Mouse (Mus musculus) MEL (cell line): ENCODE measurements at regions not wholly inside any gene's neighbourhood (a gene's known extent, or its start where the extent isn't known, plus 50 kb on each side); places are given as distances from the start of the nearest gene placed in this dataset.
A peak's percentile ranks its signal among the peaks of the same experiment; 100 is the strongest.

Source experiments
- DNase-seq: peaks from one replicate; pipeline ENCODE4 v3.0.0; 2011; ENCODE audit warnings: low read depth, low spot score
- H3K27ac ChIP-seq: 2 replicates; pipeline ENCODE4 v1.5.1; 2012; ENCODE audit warnings: low read depth, mild to moderate bottlenecking, control low read depth, low read length, moderate library complexity; ENCODE audit not compliant: control insufficient read depth
- H3K27me3 ChIP-seq, 2 experiments: fragments of 150-350 bp in 1 of 2; sonication (generic) in 1 of 2; 2 replicates each; pipeline ENCODE4 v1.6.1; 2012; ENCODE audit warnings: low read length in 2 of 2, mild to moderate bottlenecking in 2 of 2, improper control_type of control experiment in 1 of 2, moderate library complexity in 1 of 2; ENCODE audit not compliant: insufficient read depth in 2 of 2, control insufficient read depth in 1 of 2
- H3K36me3 ChIP-seq, 2 experiments: 2 replicates each; pipeline ENCODE4 v1.6.1; 2012 to 2014; ENCODE audit warnings: low read length in 2 of 2, improper control_type of control experiment in 1 of 2, inconsistent platforms in 1 of 2, mild to moderate bottlenecking in 1 of 2; ENCODE audit not compliant: insufficient read depth in 2 of 2, control insufficient read depth in 1 of 2
- H3K4me1 ChIP-seq, 2 experiments: fragments of 150-350 bp in 1 of 2; sonication (generic) in 1 of 2; 2 replicates each; pipeline ENCODE4 v1.6.1; 2012; ENCODE audit warnings: low read length in 2 of 2, improper control_type of control experiment in 1 of 2, mild to moderate bottlenecking in 1 of 2; ENCODE audit not compliant: insufficient read depth in 2 of 2, control insufficient read depth in 1 of 2
- H3K4me3 ChIP-seq, 2 experiments: fragments of 150-350 bp in 1 of 2; sonication (generic) in 1 of 2; 2 replicates each; pipeline ENCODE4 v1.5.1; 2012; ENCODE audit warnings: low read depth in 2 of 2, low read length in 2 of 2, mild to moderate bottlenecking in 2 of 2, moderate library complexity in 2 of 2, control low read depth in 1 of 2, improper control_type of control experiment in 1 of 2; ENCODE audit not compliant: control insufficient read depth in 1 of 2, insufficient read depth in 1 of 2
- H3K79me2 ChIP-seq: 2 replicates; pipeline ENCODE4 v1.6.1; 2012; ENCODE audit warnings: mild to moderate bottlenecking, low read length, moderate library complexity; ENCODE audit not compliant: control insufficient read depth, poor library complexity, insufficient read depth
- H3K9ac ChIP-seq: 2 replicates; pipeline ENCODE4 v1.6.1; 2012; ENCODE audit warnings: low read depth, mild to moderate bottlenecking, control low read depth, low read length, moderate library complexity; ENCODE audit not compliant: control insufficient read depth, poor library complexity, severe bottlenecking
- H3K9me3 ChIP-seq: fragments of 150-350 bp; sonication (generic); replicated peaks from 2 replicates; pipeline ENCODE4 v1.6.1; 2012; ENCODE audit warnings: mild to moderate bottlenecking, low read length, improper control_type of control experiment, moderate library complexity; ENCODE audit not compliant: insufficient read depth
- GATA1 ChIP-seq: IDR thresholded peaks from 2 replicates; pipeline ENCODE4 v1.6.1; 2011; ENCODE audit warnings: low read depth, low read length, improper control_type of control experiment
- HCFC1 ChIP-seq: IDR thresholded peaks from 2 replicates; pipeline ENCODE4 v1.6.1; 2012; ENCODE audit warnings: low read depth, mild to moderate bottlenecking, inconsistent platforms, low read length, improper control_type of control experiment, moderate library complexity
- MAX ChIP-seq: IDR thresholded peaks from 2 replicates; pipeline ENCODE4 v1.6.1; 2011; ENCODE audit warnings: low read length, improper control_type of control experiment
- POLR2AphosphoS2 ChIP-seq: IDR thresholded peaks from 2 replicates; pipeline ENCODE4 v1.6.1; 2011; ENCODE audit warnings: low read length, improper control_type of control experiment
- POLR2AphosphoS5 ChIP-seq: IDR thresholded peaks from 2 replicates; pipeline ENCODE4 v1.6.1; 2012; ENCODE audit warnings: low read depth, borderline replicate concordance, mild to moderate bottlenecking, inconsistent platforms, low read length, moderate library complexity, mixed read lengths
- USF1 ChIP-seq: IDR thresholded peaks from 2 replicates; pipeline ENCODE4 v1.6.1; 2014; ENCODE audit warnings: low read depth, mild to moderate bottlenecking, inconsistent platforms, low read length, improper control_type of control experiment, moderate library complexity

- H3K9ac ChIP-seq, result no peak overlapping the region
- no peak overlapping the region for H3K4me3 ChIP-seq
- 0 out of 4 replicates have a peak, but pooled peaks cover 0 to 2% of the 10 kb centered on the region in 2 experiments for H3K4me1 ChIP-seq
- 0 out of 2 replicates have a peak, but pooled peaks have one; percentile 42 for TF ChIP-seq GATA1
- no peak for TF ChIP-seq MAX
- no peak for TF ChIP-seq POLR2AphosphoS5
- no peak for TF ChIP-seq POLR2AphosphoS2
- no peak for TF ChIP-seq USF1
- TF ChIP-seq HCFC1, result no peak
- no peaks in the 10 kb centered on the region for H3K79me2 ChIP-seq
- H3K27me3 ChIP-seq, result no peaks in the 10 kb centered on the region
- peak; percentile 4 for DNase-seq
- no peak overlapping the region for H3K27ac ChIP-seq
- no peaks in the 10 kb centered on the region for H3K9me3 ChIP-seq
- peaks cover 0 to 4% of the 10 kb centered on the region in 2 experiments; a peak in 2 of 4 replicates for H3K36me3 ChIP-seq
Observed at GRCm38 (mm10) chr5:97166128-97166883, 54.9 kb upstream of the Paqr3 start.
